Mouse (Mus musculus) common myeloid progenitor, adult 5-6 weeks (primary cell): ENCODE measurements around the gene Zar1. TPM values are rescaled to one million over a fixed set of nuclear protein-coding genes. Genes with fewer than 3 reads are reported as not detected.

Source experiments
- total RNA-seq: library from RNA; stranded (forward); fragments of 200-1000, 187-1606 nt; gene quantifications from 2 replicates; pipeline ENCODE4 v1.2.3, GENCODE M21; 2017

Zar1 gene
- total RNA-seq, 1 experiment from 2014 or later, result not detected

Other genes with a start within 250 kb of the Zar1 start
- not detected in 2 replicates for gene Corin, start 76.8 kb downstream of the Zar1 start, total RNA-seq
- 13.4 and 28.5 TPM in 2 replicates for gene Nfxl1, start 21.6 kb downstream of the Zar1 start, total RNA-seq
- gene Gm5868, start 6.3 kb upstream of the Zar1 start, total RNA-seq, result not detected in 2 replicates
- not detected in 2 replicates for gene Cnga1, start 63.0 kb upstream of the Zar1 start, total RNA-seq
- 0.09 TPM in 1 of 2 replicates, not detected in the other for gene Nipal1, start 66.5 kb upstream of the Zar1 start, total RNA-seq
- 2.5 and 3.1 TPM in 2 replicates for gene Txk, start 171.5 kb upstream of the Zar1 start, total RNA-seq